8 mouse cellular contexts compared by ENCODE assay signal in genomic region chr4:12140592-12141062, GRCm38 (mm10). TPM values are rescaled to one million over a fixed set of nuclear protein-coding genes. Genes with fewer than 3 reads are reported as not detected.
DNase-seq lines count a peak whose midpoint lies in the region; ATAC-seq and TF ChIP-seq lines count a peak whose summit lies in the region.
"Not testable (repeated sequence)": the region's sequence is repeated elsewhere in the genome, so short reads cannot be mapped to it uniquely, and the experiment has no call there.

No protein-coding gene starts in this region.

- not testable (repeated sequence) for TF ChIP-seq CTCF in kidney, postnatal 0 days (IDR thresholded peaks at IDR 0.05; ENCODE audit: low read depth); liver, postnatal 0 days (IDR thresholded peaks at IDR 0.05; ENCODE audit: low read depth); thymus, adult 2 months (IDR thresholded peaks at IDR 0.05; ENCODE audit: borderline replicate concordance, control insufficient read depth, extremely low read depth, insufficient read depth, low read length, poor library complexity)

- WGBS in forebrain, embryonic 12.5 days: 12% methylated on average over 23 of the region's 40 CpGs
- 16% methylated on average over 20 of the region's 40 CpGs for WGBS in kidney, postnatal 0 days
- 10% methylated on average over 23 of the region's 40 CpGs for WGBS in liver, postnatal 0 days (ENCODE audit: insufficient replicate concordance)
- 10% methylated on average over 20 of the region's 40 CpGs for WGBS in thymus, adult 2 months

- not testable (repeated sequence) for H3K27ac ChIP-seq in forebrain, embryonic 12.5 days; kidney, postnatal 0 days; thymus, adult 2 months (ENCODE audit: control insufficient read depth, insufficient read depth, low read length)
- H3K27ac ChIP-seq in liver, postnatal 0 days (ENCODE audit: low read depth): peak overlapping the region; percentile 34; the same call in 1 of the 2 replicates

- TF ChIP-seq POLR2A in thymus, adult 2 months (IDR thresholded peaks at IDR 0.05; ENCODE audit: control insufficient read depth, extremely low read depth, insufficient read depth, low read length, poor library complexity): not testable (repeated sequence)

- H3K9me3 ChIP-seq in forebrain, embryonic 12.5 days; kidney, postnatal 0 days (replicated peaks; ENCODE audit: low read length); liver, postnatal 0 days (ENCODE audit: low read length): not testable (repeated sequence)

- H3K36me3 ChIP-seq in forebrain, embryonic 12.5 days (replicated peaks); kidney, postnatal 0 days (ENCODE audit: insufficient read depth, low read length); liver, postnatal 0 days (replicated peaks; ENCODE audit: insufficient read depth, low read length); thymus, adult 2 months (ENCODE audit: control insufficient read depth, insufficient read depth, low read length): not testable (repeated sequence)

- peak overlapping the region; percentile 41 for H3K4me3 ChIP-seq in forebrain, embryonic 12.5 days (replicated peaks)
- peak overlapping the region; percentile 28 for H3K4me3 ChIP-seq in kidney, postnatal 0 days (replicated peaks; ENCODE audit: low read depth, low read length)
- H3K4me3 ChIP-seq in liver, postnatal 0 days (ENCODE audit: low read depth, low read length): peak overlapping the region; percentile 41
- H3K4me3 ChIP-seq in thymus, adult 2 months (ENCODE audit: control insufficient read depth, insufficient read depth, low read length): peak overlapping the region; percentile 88

- DNase-seq in MN1 (ENCODE audit: low spot score): peak; percentile 38
- peak; percentile 21 for DNase-seq in cerebellum, adult 9-10 months
- peak; percentile 22 for DNase-seq in heart, postnatal 4 days
- DNase-seq in kidney, postnatal 0 days (ENCODE audit: low spot score): peak; percentile 5
- peak; percentile 18 for DNase-seq in liver, postnatal 0 days
- peak; percentile 7 for DNase-seq in thymus, adult 2 months

- H3K9ac ChIP-seq in forebrain, embryonic 12.5 days: peak overlapping the region; percentile 53
- not testable (repeated sequence) for H3K9ac ChIP-seq in kidney, postnatal 0 days (ENCODE audit: low read depth, low read length)
- H3K9ac ChIP-seq in liver, postnatal 0 days (replicated peaks): peak overlapping the region; percentile 63

- not testable (repeated sequence) for H3K27me3 ChIP-seq in forebrain, embryonic 12.5 days; kidney, postnatal 0 days (ENCODE audit: insufficient read depth, low read length); liver, postnatal 0 days (ENCODE audit: insufficient read depth, low read length); thymus, adult 2 months (ENCODE audit: control insufficient read depth, insufficient read depth, low read length)

- TF ChIP-seq EP300 in liver, postnatal 0 days (IDR thresholded peaks at IDR 0.05; ENCODE audit: low read depth): not testable (repeated sequence)

- H3K4me2 ChIP-seq in forebrain, embryonic 12.5 days: peak overlapping the region; percentile 45
- H3K4me2 ChIP-seq in kidney, postnatal 0 days (ENCODE audit: low read length): peak overlapping the region; percentile 42
- peak overlapping the region; percentile 52 for H3K4me2 ChIP-seq in liver, postnatal 0 days (ENCODE audit: low read depth, low read length)

- ATAC-seq in forebrain, embryonic 12.5 days (ENCODE audit: low FRiP score): peak; percentile 86
- ATAC-seq in kidney, postnatal 0 days (replicated peaks; ENCODE audit: low FRiP score, low read depth): peak; percentile 88
- peak; percentile 86 for ATAC-seq in liver, postnatal 0 days
- ATAC-seq in monocyte, adult 5-6 weeks (replicated peaks; ENCODE audit: insufficient number of reproducible peaks, low FRiP score, low TSS enrichment, poor library complexity, severe bottlenecking): peak; percentile 62

- not testable (repeated sequence) for H3K4me1 ChIP-seq in forebrain, embryonic 12.5 days; kidney, postnatal 0 days (replicated peaks; ENCODE audit: insufficient read depth, low read length); liver, postnatal 0 days (ENCODE audit: insufficient read depth); thymus, adult 2 months (replicated peaks; ENCODE audit: control insufficient read depth, insufficient read depth, low read length)

RNA-seq across cellular contexts. Expression of gene Rbm12b1, which starts 0.6 kb away (rescaled TPM):
- 9.9 and 11.4 TPM in 2 replicates for polyA plus RNA-seq in forebrain, embryonic 12.5 days (2016; fragmentation: Nextera tagmentation; extraction: Ambion mirVana)
- total RNA-seq in heart, postnatal 4 days (2021): 1 to 10 TPM; 6.9 to 7.1 TPM
- 3.1 and 3.6 TPM in 2 replicates for polyA plus RNA-seq in kidney, postnatal 0 days (2015; fragmentation: Nextera tagmentation; extraction: Ambion mirVana)
- 2.1 and 2.3 TPM in 2 replicates for polyA plus RNA-seq in liver, postnatal 0 days (2015; fragmentation: Nextera tagmentation; extraction: Ambion mirVana)
- 15.8 to 30.7 TPM (median 21.2 TPM) in 3 replicates for total RNA-seq in monocyte, adult 5-6 weeks (2017)
- polyA plus RNA-seq in thymus, adult 2 months (2012; rRNA removed): 10.6 and 14.6 TPM in 2 replicates

RNA-seq across cellular contexts. Expression of gene Fam92a, which starts 31.2 kb away (rescaled TPM):
- 109 and 114 TPM in 2 replicates for polyA plus RNA-seq in forebrain, embryonic 12.5 days (2016; fragmentation: Nextera tagmentation; extraction: Ambion mirVana)
- 10 to 100 TPM; 47.6 to 47.8 TPM for total RNA-seq in heart, postnatal 4 days (2021)
- 96.5 and 100 TPM in 2 replicates for polyA plus RNA-seq in kidney, postnatal 0 days (2015; fragmentation: Nextera tagmentation; extraction: Ambion mirVana)
- 23.8 and 26.9 TPM in 2 replicates for polyA plus RNA-seq in liver, postnatal 0 days (2015; fragmentation: Nextera tagmentation; extraction: Ambion mirVana)
- 9.0 to 17.9 TPM (median 13.4 TPM) in 3 replicates for total RNA-seq in monocyte, adult 5-6 weeks (2017)
- 4.5 and 6.2 TPM in 2 replicates for polyA plus RNA-seq in thymus, adult 2 months (2012; rRNA removed)

RNA-seq across cellular contexts. Expression of gene Rbm12b2, which starts 51.4 kb away (rescaled TPM):
- polyA plus RNA-seq in forebrain, embryonic 12.5 days (2016; fragmentation: Nextera tagmentation; extraction: Ambion mirVana): 24.3 TPM in 2 replicates
- total RNA-seq in heart, postnatal 4 days (2021): 1 to 10 TPM; 7.6 to 8.0 TPM
- polyA plus RNA-seq in kidney, postnatal 0 days (2015; fragmentation: Nextera tagmentation; extraction: Ambion mirVana): 10.9 and 12.5 TPM in 2 replicates
- 2.8 and 3.0 TPM in 2 replicates for polyA plus RNA-seq in liver, postnatal 0 days (2015; fragmentation: Nextera tagmentation; extraction: Ambion mirVana)
- 35.6 to 50.9 TPM (median 36.6 TPM) in 3 replicates for total RNA-seq in monocyte, adult 5-6 weeks (2017)
- 3.9 and 4.7 TPM in 2 replicates for polyA plus RNA-seq in thymus, adult 2 months (2012; rRNA removed)

Comparison
In these comparisons a context has a peak if more than half of its experiments do, and no peak if none do; other contexts are left out.
1. H3K4me3 ChIP-seq: peak in every context shown above with its lines; median percentile 88 in thymus, adult 2 months; 41 in forebrain, embryonic 12.5 days; 41 in liver, postnatal 0 days; 28 in kidney, postnatal 0 days.